Mouse (Mus musculus) erythroblast, embryonic 14.5 days (primary cell): ENCODE results near the gene Gm17349. TPM values are rescaled to one million over a fixed set of nuclear protein-coding genes. Genes with fewer than 3 reads are reported as not detected.
A peak's percentile ranks its signal among the peaks of the same experiment; 100 is the strongest.

Experiments
- H3K27me3 ChIP-seq: 2 replicates; pipeline ENCODE4 v1.6.1; 2012; ENCODE audit warnings: inconsistent platforms; ENCODE audit not compliant: control insufficient read depth
- H3K36me3 ChIP-seq: 2 replicates; pipeline ENCODE4 v1.6.1; 2012; ENCODE audit warnings: mild to moderate bottlenecking, inconsistent platforms; ENCODE audit not compliant: control insufficient read depth
- H3K4me1 ChIP-seq: 2 replicates; pipeline ENCODE4 v1.6.1; 2012; ENCODE audit warnings: inconsistent platforms; ENCODE audit not compliant: control insufficient read depth
- H3K4me3 ChIP-seq: replicated peaks from 2 replicates; pipeline ENCODE3; 2012; ENCODE audit warnings: moderate library complexity, mild to moderate bottlenecking, inconsistent platforms
- H3K9me3 ChIP-seq: 2 replicates; pipeline ENCODE4 v1.6.1; 2012; ENCODE audit warnings: low read length, inconsistent platforms, mixed read lengths; ENCODE audit not compliant: control insufficient read depth
- GATA1 ChIP-seq: IDR thresholded peaks from 2 replicates; pipeline ENCODE4 v1.6.1; 2012; ENCODE audit warnings: low read length, inconsistent platforms, mixed read lengths
- TAL1 ChIP-seq: IDR thresholded peaks from 3 replicates; pipeline ENCODE4 v1.6.1; 2012; ENCODE audit warnings: low read length, inconsistent platforms, mixed read lengths
- polyA plus RNA-seq: library from polyadenylated mRNA; stranded (reverse); fragments of >175 nt; gene quantifications from 2 replicates; pipeline ENCODE4 v1.2.3, GENCODE M21; 2012

Gm17349 gene
- polyA plus RNA-seq, 1 experiment, result 0.25 TPM

DNA sequence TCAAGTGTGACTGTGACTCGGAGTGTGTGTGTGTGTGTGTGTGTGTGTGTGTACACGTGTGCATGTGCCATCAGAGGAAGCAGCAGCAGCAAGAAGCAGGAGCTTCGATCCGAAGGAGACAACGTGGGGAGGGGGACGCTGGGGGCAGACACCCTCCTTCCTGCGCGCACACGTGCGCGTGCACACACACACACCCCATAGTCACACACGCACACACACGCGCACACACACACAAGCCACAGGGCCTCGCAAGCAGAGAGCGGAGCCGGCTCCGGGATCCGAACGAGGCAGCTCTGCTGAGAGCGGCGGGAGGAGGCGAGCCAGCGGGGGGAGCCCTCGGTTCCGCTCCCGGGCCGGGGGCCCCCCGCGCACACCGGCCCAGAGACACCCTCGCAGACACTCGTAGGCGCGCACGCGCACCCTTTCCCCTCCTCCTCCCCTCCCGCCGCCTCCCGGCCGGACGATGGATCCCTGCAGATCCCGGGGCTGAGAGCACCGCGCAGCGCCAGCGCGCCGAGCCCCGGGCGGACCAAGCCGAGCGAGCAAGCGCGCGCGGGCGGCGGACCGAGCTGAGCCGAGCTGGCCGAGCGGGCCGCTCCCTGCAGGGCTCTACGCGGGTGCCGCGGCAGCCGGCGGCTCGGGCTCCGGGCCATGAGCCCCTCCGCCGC is 35.0 kb downstream of the Gm17349 start, which contains the start of gene Asic1:
Gene Asic1, plus strand, starts transcription at position 215 of the 668 bp plus-strand sequence.
- TF ChIP-seq GATA1 (no peak), TAL1 (no peak)
- Histone ChIP-seq H3K4me1 (peaks cover 16% of the 10 kb centered on the region), H3K27me3 (peaks cover 97% of the 10 kb centered on the region), H3K36me3 (no peaks in the 10 kb centered on the region), H3K4me3 (no peak within 1 kb of the TSS), H3K9me3 (peaks cover 11% of the 10 kb centered on the region)

GRCm38 (mm10) chr15:99669392-99669791 is 35.9 kb downstream of the Gm17349 start:
- TF ChIP-seq GATA1 (no peak), TAL1 (no peak)
- H3K4me3 ChIP-seq, result no peak overlapping the region
- H3K9me3 ChIP-seq, result peaks cover 11% of the 10 kb centered on the region
- no peaks in the 10 kb centered on the region for H3K36me3 ChIP-seq
- H3K27me3 ChIP-seq, result peaks cover 98% of the 10 kb centered on the region
- peaks cover 25% of the 10 kb centered on the region for H3K4me1 ChIP-seq

GRCm38 (mm10) chr15:99668881-99669280 is 36.4 kb downstream of the Gm17349 start:
- TF ChIP-seq TAL1 (no peak), GATA1 (no peak)
- Histone ChIP-seq H3K4me3 (no peak overlapping the region), H3K36me3 (no peaks in the 10 kb centered on the region), H3K4me1 (peaks cover 30% of the 10 kb centered on the region), H3K9me3 (peaks cover 11% of the 10 kb centered on the region), H3K27me3 (peaks cover 98% of the 10 kb centered on the region)

GRCm38 (mm10) chr15:99667544-99667943 is 37.7 kb downstream of the Gm17349 start:
- TF ChIP-seq TAL1 (no peak), GATA1 (no peak)
- H3K4me3 ChIP-seq, result no peak overlapping the region
- peaks cover 37% of the 10 kb centered on the region for H3K4me1 ChIP-seq
- H3K9me3 ChIP-seq, result peaks cover 11% of the 10 kb centered on the region
- peaks cover 96% of the 10 kb centered on the region for H3K27me3 ChIP-seq
- no peaks in the 10 kb centered on the region for H3K36me3 ChIP-seq

GRCm38 (mm10) chr15:99664600-99665451 is 40.5 kb downstream of the Gm17349 start:
- H3K36me3 ChIP-seq, result no peaks in the 10 kb centered on the region
- peak overlapping the region; percentile 17 for H3K4me3 ChIP-seq
- TF ChIP-seq TAL1 (peak; percentile 68), GATA1 (peak; percentile 83)
- H3K27me3 ChIP-seq, result peaks cover 96% of the 10 kb centered on the region
- peaks cover 6% of the 10 kb centered on the region for H3K9me3 ChIP-seq
- peaks cover 38% of the 10 kb centered on the region for H3K4me1 ChIP-seq

- peaks cover 90% of the 10 kb centered on the region for H3K27me3 ChIP-seq
Measured at GRCm38 (mm10) chr15:99663964-99664599, 41.2 kb downstream of the Gm17349 start.

DNA sequence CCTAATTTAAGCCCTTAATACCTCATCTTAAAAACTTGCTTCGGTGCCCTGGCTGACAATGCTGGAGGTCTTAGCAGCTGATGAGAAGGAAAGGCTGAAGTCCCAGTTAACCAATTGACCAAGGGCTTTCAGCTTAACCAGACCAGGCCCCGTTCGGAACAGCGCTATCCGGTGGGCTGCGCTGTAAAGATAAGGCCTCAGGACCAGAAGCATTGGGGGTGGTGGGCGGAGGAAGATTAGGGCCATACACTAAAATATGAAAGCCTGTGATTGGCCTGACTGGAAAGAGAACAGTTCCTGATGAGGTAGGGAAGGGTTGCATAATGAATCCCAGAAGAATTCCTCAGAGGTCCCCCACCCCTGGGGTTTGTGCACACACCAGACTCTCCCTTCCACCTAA is 42.9 kb downstream of the Gm17349 start:
- Histone ChIP-seq H3K4me3 (no peak overlapping the region), H3K9me3 (peaks cover 4% of the 10 kb centered on the region), H3K36me3 (no peaks in the 10 kb centered on the region), H3K4me1 (peaks cover 35% of the 10 kb centered on the region), H3K27me3 (peaks cover 90% of the 10 kb centered on the region)
- no peak for TF ChIP-seq TAL1

More at GRCm38 (mm10) chr15:99663964-99664599, 41.2 kb downstream of the Gm17349 start:
- peaks cover 6% of the 10 kb centered on the region for H3K9me3 ChIP-seq
- no peak for TF ChIP-seq GATA1
- TF ChIP-seq TAL1, result no peak
- H3K4me3 ChIP-seq, result peak overlapping the region; percentile 17
- no peaks in the 10 kb centered on the region for H3K36me3 ChIP-seq
- peaks cover 38% of the 10 kb centered on the region for H3K4me1 ChIP-seq

DNA sequence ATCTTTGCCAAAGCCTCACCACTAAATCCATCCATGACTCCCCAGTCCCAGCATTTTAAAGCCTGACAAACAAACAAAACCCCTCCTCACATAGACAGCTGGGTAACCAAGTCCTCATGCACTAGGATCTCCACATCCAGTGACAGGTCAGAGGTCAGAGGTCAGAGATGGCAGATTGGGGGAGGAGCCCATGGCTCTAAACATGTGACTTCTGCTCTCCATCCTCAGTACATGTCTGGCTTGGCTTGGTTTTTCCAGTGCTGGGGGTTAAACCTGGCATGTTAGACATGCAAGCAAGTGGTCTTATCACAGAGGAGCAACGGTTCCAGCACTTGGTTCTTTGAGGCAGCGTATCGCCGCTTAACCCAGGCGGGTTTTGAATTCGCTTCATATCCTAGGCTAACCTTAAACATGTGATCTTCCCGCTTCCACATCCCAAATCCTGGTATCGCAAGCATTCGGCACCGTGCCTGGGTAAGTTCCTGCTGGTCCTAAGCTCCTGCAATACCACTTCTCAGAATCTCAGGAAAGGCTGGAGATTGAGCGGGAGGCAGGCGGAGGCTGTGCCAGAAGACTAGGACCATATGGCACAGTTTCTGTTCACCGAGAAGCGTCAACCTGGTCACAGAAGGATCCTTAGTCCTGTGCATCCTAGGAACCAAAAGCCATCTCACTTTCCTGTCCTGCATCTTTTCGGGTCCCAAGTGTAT is 44.0 kb downstream of the Gm17349 start:
- peaks cover 34% of the 10 kb centered on the region for H3K4me1 ChIP-seq
- H3K27me3 ChIP-seq, result peaks cover 89% of the 10 kb centered on the region
- H3K4me3 ChIP-seq, result no peak overlapping the region
- no peaks in the 10 kb centered on the region for H3K36me3 ChIP-seq
- no peaks in the 10 kb centered on the region; the same call in 1 of the 2 replicates for H3K9me3 ChIP-seq
- TF ChIP-seq TAL1 (no peak), GATA1 (no peak)
